Mouse (Mus musculus): Measurements from ENCODE around the gene Hpd. TPM values are rescaled to one million over a fixed set of nuclear protein-coding genes. Genes with fewer than 3 reads are reported as not detected.

Gene Hpd
- total and polyA plus RNA-seq, 3 experiments, result 0.61 TPM; not detected in 2

- Histone ChIP-seq H3K27ac (no peak overlapping the region), H3K36me3 (ENCODE audit: control insufficient read depth, insufficient read depth, low read length) (no peaks in the 10 kb centered on the region), H3K4me3 (no peak overlapping the region), H3K79me2 (replicated peaks; ENCODE audit: control insufficient read depth, insufficient read depth, low read length) (no peaks in the 10 kb centered on the region), H3K27me3 (ENCODE audit: control insufficient read depth, insufficient read depth, low read length) (no peaks in the 10 kb centered on the region), H3K9ac (ENCODE audit: low read depth, low read length) (no peak overlapping the region), H3K4me1 (ENCODE audit: control insufficient read depth, insufficient read depth, low read length) (no peaks in the 10 kb centered on the region)
- DNase-seq, result no peak
- intact Hi-C loops (cut with DNase I), result no loop called here
- 83% methylated on average over 5 of the region's 5 CpGs for WGBS
- TF ChIP-seq EP300 (IDR thresholded peaks at IDR 0.05; ENCODE audit: insufficient read depth, low read depth, low read length), result no peak
- TF ChIP-seq CTCF (IDR thresholded peaks at IDR 0.05), result no peak
- TF ChIP-seq POLR2A (IDR thresholded peaks at IDR 0.05; ENCODE audit: insufficient read depth, low read depth, low read length), result no peak
Observed at GRCm38 (mm10) chr5:123178792-123179191, 3.7 kb downstream of the Hpd start.

GRCm38 (mm10) chr5:123171646-123172350, 10.7 kb downstream of the Hpd start:
- H3K9ac ChIP-seq (ENCODE audit: low read depth, low read length), result no peak overlapping the region
- peak; percentile 76 to 86 for DNase-seq
- no peaks in the 10 kb centered on the region for H3K36me3 ChIP-seq (ENCODE audit: control insufficient read depth, insufficient read depth, low read length)
- WGBS, result 16% methylated on average over 22 of the region's 22 CpGs
- H3K27ac ChIP-seq, result no peak overlapping the region
- no peak; the same call in 1 of the 2 replicates for TF ChIP-seq CTCF (IDR thresholded peaks at IDR 0.05)
- 0 out of 2 replicates have a peak, but pooled peaks have one; percentile 58 for TF ChIP-seq EP300 (IDR thresholded peaks at IDR 0.05; ENCODE audit: insufficient read depth, low read depth, low read length)
- intact Hi-C loops (cut with DNase I), result loop anchor here (1.0 kb wide), 2 partner anchors 54 to 107 kb away; no protein-coding TSS in a partner anchor
- H3K4me3 ChIP-seq, result no peak overlapping the region
- no peaks in the 10 kb centered on the region for H3K27me3 ChIP-seq (ENCODE audit: control insufficient read depth, insufficient read depth, low read length)
- H3K4me1 ChIP-seq (ENCODE audit: control insufficient read depth, insufficient read depth, low read length), result no peaks in the 10 kb centered on the region; the same call in 1 of the 2 replicates
- H3K79me2 ChIP-seq (replicated peaks; ENCODE audit: control insufficient read depth, insufficient read depth, low read length), result no peaks in the 10 kb centered on the region

- Histone ChIP-seq H3K36me3 (ENCODE audit: control insufficient read depth, insufficient read depth, low read length) (no peaks in the 10 kb centered on the region), H3K4me1 (ENCODE audit: control insufficient read depth, insufficient read depth, low read length) (no peaks in the 10 kb centered on the region; the same call in 1 of the 2 replicates), H3K9ac (ENCODE audit: low read depth, low read length) (no peak overlapping the region), H3K27ac (no peak overlapping the region), H3K4me3 (no peak overlapping the region), H3K79me2 (replicated peaks; ENCODE audit: control insufficient read depth, insufficient read depth, low read length) (no peaks in the 10 kb centered on the region), H3K27me3 (ENCODE audit: control insufficient read depth, insufficient read depth, low read length) (no peaks in the 10 kb centered on the region)
- TF ChIP-seq POLR2A (IDR thresholded peaks at IDR 0.05; ENCODE audit: insufficient read depth, low read depth, low read length) (no peak), EP300 (IDR thresholded peaks at IDR 0.05; ENCODE audit: insufficient read depth, low read depth, low read length) (no peak), CTCF (IDR thresholded peaks at IDR 0.05) (no peak)
- intact Hi-C loops (cut with DNase I), result no loop called here
- WGBS, result 68% methylated on average over 9 of the region's 9 CpGs
- DNase-seq, result no peak
Observed at GRCm38 (mm10) chr5:123170365-123170764, 12.2 kb downstream of the Hpd start.

GRCm38 (mm10) chr5:123169284-123169683, 13.2 kb downstream of the Hpd start, which contains the start of gene Psmd9:
Gene Psmd9, plus strand, starts transcription at chr5:123169413.
- no peak within 1 kb of the TSS for H3K27ac ChIP-seq
- H3K4me3 ChIP-seq, result no peak within 1 kb of the TSS
- TF ChIP-seq POLR2A (IDR thresholded peaks at IDR 0.05; ENCODE audit: insufficient read depth, low read depth, low read length) (no peak), CTCF (IDR thresholded peaks at IDR 0.05) (no peak), EP300 (IDR thresholded peaks at IDR 0.05; ENCODE audit: insufficient read depth, low read depth, low read length) (no peak)
- H3K9ac ChIP-seq (ENCODE audit: low read depth, low read length), result no peak within 1 kb of the TSS
- WGBS, result 80% methylated on average over 5 of the region's 5 CpGs
- no peaks in the 10 kb centered on the region for H3K79me2 ChIP-seq (replicated peaks; ENCODE audit: control insufficient read depth, insufficient read depth, low read length)
- no peak for DNase-seq
- intact Hi-C loops (cut with DNase I), result no loop called here
- no peaks in the 10 kb centered on the region for H3K27me3 ChIP-seq (ENCODE audit: control insufficient read depth, insufficient read depth, low read length)
- no peaks in the 10 kb centered on the region for H3K36me3 ChIP-seq (ENCODE audit: control insufficient read depth, insufficient read depth, low read length)
- H3K4me1 ChIP-seq (ENCODE audit: control insufficient read depth, insufficient read depth, low read length), result no peaks in the 10 kb centered on the region; the same call in 1 of the 2 replicates

- Histone ChIP-seq H3K9ac (ENCODE audit: low read depth, low read length) (no peak overlapping the region), H3K27me3 (ENCODE audit: control insufficient read depth, insufficient read depth, low read length) (no peaks in the 10 kb centered on the region), H3K36me3 (ENCODE audit: control insufficient read depth, insufficient read depth, low read length) (no peaks in the 10 kb centered on the region), H3K27ac (no peak overlapping the region), H3K4me3 (no peak overlapping the region), H3K79me2 (replicated peaks; ENCODE audit: control insufficient read depth, insufficient read depth, low read length) (no peaks in the 10 kb centered on the region), H3K4me1 (ENCODE audit: control insufficient read depth, insufficient read depth, low read length) (no peaks in the 10 kb centered on the region; the same call in 1 of the 2 replicates)
- intact Hi-C loops (cut with DNase I), result no loop called here
- no peak for DNase-seq
- TF ChIP-seq EP300 (IDR thresholded peaks at IDR 0.05; ENCODE audit: insufficient read depth, low read depth, low read length), result no peak
- no peak for TF ChIP-seq POLR2A (IDR thresholded peaks at IDR 0.05; ENCODE audit: insufficient read depth, low read depth, low read length)
- no peak for TF ChIP-seq CTCF (IDR thresholded peaks at IDR 0.05)
- 66% methylated on average over 5 of the region's 5 CpGs for WGBS
Observed at GRCm38 (mm10) chr5:123167591-123167990, 14.9 kb downstream of the Hpd start.

- H3K9ac ChIP-seq (ENCODE audit: low read depth, low read length), result no peak overlapping the region
- no peaks in the 10 kb centered on the region for H3K27me3 ChIP-seq (ENCODE audit: control insufficient read depth, insufficient read depth, low read length)
- H3K27ac ChIP-seq, result no peak overlapping the region
- DNase-seq, result no peak
- WGBS, result 86% methylated on average over 10 of the region's 10 CpGs
- no peaks in the 10 kb centered on the region for H3K4me1 ChIP-seq (ENCODE audit: control insufficient read depth, insufficient read depth, low read length)
- H3K36me3 ChIP-seq (ENCODE audit: control insufficient read depth, insufficient read depth, low read length), result no peaks in the 10 kb centered on the region
- no peak for TF ChIP-seq CTCF (IDR thresholded peaks at IDR 0.05)
- TF ChIP-seq EP300 (IDR thresholded peaks at IDR 0.05; ENCODE audit: insufficient read depth, low read depth, low read length), result no peak
- no peak for TF ChIP-seq POLR2A (IDR thresholded peaks at IDR 0.05; ENCODE audit: insufficient read depth, low read depth, low read length)
- intact Hi-C loops (cut with DNase I), result no loop called here
- no peaks in the 10 kb centered on the region for H3K79me2 ChIP-seq (replicated peaks; ENCODE audit: control insufficient read depth, insufficient read depth, low read length)
- H3K4me3 ChIP-seq, result no peak overlapping the region
Observed at GRCm38 (mm10) chr5:123166437-123166836, 16.1 kb downstream of the Hpd start.
